Mouse (Mus musculus) ES-E14 (cell line): ENCODE results near the gene Ssbp2.

ENCODE experiments used
- HCFC1 ChIP-seq: IDR thresholded peaks from 2 replicates; pipeline ENCODE4 v1.6.1; 2012; ENCODE audit warnings: low read length, inconsistent platforms, borderline replicate concordance; ENCODE audit not compliant: insufficient read depth
- MAFK ChIP-seq: IDR thresholded peaks from 2 replicates; pipeline ENCODE4 v1.6.1; 2014; ENCODE audit warnings: mild to moderate bottlenecking, low read depth, low read length, inconsistent platforms; ENCODE audit not compliant: insufficient read depth
- ZC3H11A ChIP-seq: IDR thresholded peaks from 2 replicates; pipeline ENCODE4 v1.6.1; 2012; ENCODE audit warnings: low read depth, mild to moderate bottlenecking, inconsistent platforms, low read length, borderline replicate concordance
- ZNF384 ChIP-seq: IDR thresholded peaks from 2 replicates; pipeline ENCODE4 v1.6.1; 2012; ENCODE audit warnings: low read depth, low read length, inconsistent platforms

- TF ChIP-seq HCFC1 (no peak), MAFK (no peak), ZNF384 (no peak), ZC3H11A (no peak)
Measured at GRCm38 (mm10) chr13:91462395-91462794, 2.3 kb downstream of the Ssbp2 start.
